20 mouse cellular contexts compared by ENCODE assay signal in the genomic region with DNA sequence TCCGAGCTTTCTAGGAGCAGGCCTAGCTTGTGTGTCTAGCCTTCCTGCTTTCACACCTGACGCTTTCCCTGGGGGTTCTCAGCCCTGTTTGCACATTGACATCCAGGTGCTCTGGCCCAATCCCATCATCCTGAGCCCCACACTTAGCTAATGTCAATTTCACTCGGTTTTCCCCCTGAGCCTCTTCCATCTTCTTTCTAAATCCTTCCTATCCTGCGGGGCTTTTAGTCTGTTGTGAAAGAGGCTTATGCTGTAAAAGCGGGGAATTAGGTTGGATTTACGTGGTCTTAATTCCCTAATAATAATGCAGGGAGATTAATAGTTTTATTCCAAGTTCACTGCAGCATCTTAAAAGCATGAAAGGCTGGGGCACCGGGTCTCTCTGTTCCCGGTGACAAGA. TPM values are rescaled to one million over a fixed set of nuclear protein-coding genes. Genes with fewer than 3 reads are reported as not detected.
"Had no signal": no experiment of that assay in that cellular context is flagged by ENCODE, and none has a peak within 500 bp of the region (broad histone marks: within the 10 kb centered on the region; RNA-seq: fewer than 3 reads in every experiment).

No protein-coding gene starts in this region.

- H3K27me3 ChIP-seq: limb, embryonic 13.5 days; neural tube, embryonic 12.5 days had no signal

- H3K4me2 ChIP-seq: limb, embryonic 13.5 days; liver, embryonic 12.5 days; liver, embryonic 15.5 days; lung, embryonic 15.5 days; neural tube, embryonic 12.5 days had no signal

- H3K27ac ChIP-seq: kidney, postnatal 0 days; layer of hippocampus, adult 2 months; limb, embryonic 10.5 days; limb, embryonic 13.5 days; liver, embryonic 12.5 days; liver, embryonic 15.5 days; lung, embryonic 15.5 days; neural tube, embryonic 12.5 days had no signal

- H3K4me3 ChIP-seq: layer of hippocampus, adult 2 months; limb, embryonic 10.5 days; limb, embryonic 13.5 days; liver, embryonic 12.5 days; liver, embryonic 15.5 days; lung, embryonic 15.5 days; megakaryocyte, embryonic 14.5 days; neural tube, embryonic 12.5 days had no signal

- DNase-seq: kidney, adult 2 months; kidney, postnatal 25 days; layer of hippocampus, adult 9-11 months; liver; lung, adult 18-20 months; lung, postnatal 10 days; lung, postnatal 36 days; thymus, adult 18-20 months; thymus, postnatal 36 days had no signal

- H3K9me3 ChIP-seq: limb, embryonic 10.5 days; limb, embryonic 13.5 days; liver, embryonic 12.5 days; liver, embryonic 15.5 days; lung, embryonic 15.5 days; neural tube, embryonic 12.5 days had no signal

- ATAC-seq: intestine, postnatal 0 days; liver, embryonic 12.5 days had no signal

- H3K9ac ChIP-seq: limb, embryonic 13.5 days; liver, embryonic 12.5 days; liver, embryonic 15.5 days; lung, embryonic 15.5 days; neural tube, embryonic 12.5 days had no signal

- H3K4me1 ChIP-seq: liver, embryonic 12.5 days; liver, embryonic 15.5 days; lung, embryonic 15.5 days had no signal

- H3K36me3 ChIP-seq: limb, embryonic 10.5 days; limb, embryonic 13.5 days; liver, embryonic 12.5 days; liver, embryonic 15.5 days; lung, embryonic 15.5 days had no signal

RNA-seq across cellular contexts. Expression of a gene that starts 41.2 kb away (rescaled TPM):
- polyA plus RNA-seq: testis, adult 2 months had no signal
